Comparison of ENCODE assay signal across 27 mouse cellular contexts in genomic region chr5:75824660-75825059, GRCm38 (mm10).
DNase-seq lines count a peak whose midpoint lies in the region; ATAC-seq and TF ChIP-seq lines count a peak whose summit lies in the region.
"Had no signal": no experiment of that assay in that cellular context is flagged by ENCODE, and none has a peak within 500 bp of the region (broad histone marks: within the 10 kb centered on the region; RNA-seq: fewer than 3 reads in every experiment).

No protein-coding gene starts in this region.

- no peak for ATAC-seq in heart, embryonic 12.5 days (ENCODE audit: insufficient number of reproducible peaks, low FRiP score)
- no peak for ATAC-seq in heart, embryonic 13.5 days (ENCODE audit: extremely low read depth, insufficient number of reproducible peaks, low FRiP score, low TSS enrichment)
- ATAC-seq: CD4-positive, CD25-positive, alpha-beta regulatory T cell, adult 4 months; forebrain, embryonic 14.5 days; forebrain, embryonic 16.5 days had no signal

- no peaks in the 10 kb centered on the region for H3K9me3 ChIP-seq in heart, embryonic 12.5 days (replicated peaks)
- no peaks in the 10 kb centered on the region for H3K9me3 ChIP-seq in heart, embryonic 13.5 days
- no peaks in the 10 kb centered on the region for H3K9me3 ChIP-seq in MEL (replicated peaks; ENCODE audit: insufficient read depth, low read length)
- H3K9me3 ChIP-seq: embryonic facial prominence, embryonic 13.5 days; embryonic facial prominence, embryonic 15.5 days; forebrain, embryonic 10.5 days; forebrain, embryonic 12.5 days; G1E had no signal

- no peak overlapping the region for H3K9ac ChIP-seq in heart, embryonic 12.5 days
- H3K9ac ChIP-seq in heart, embryonic 13.5 days = no peak overlapping the region
- no peak overlapping the region for H3K9ac ChIP-seq in heart, adult 2 months (ENCODE audit: low read depth, low read length)
- H3K9ac ChIP-seq in MEL (ENCODE audit: control insufficient read depth, low read depth, low read length, poor library complexity, severe bottlenecking) = no peak overlapping the region; the same call in 1 of the 2 replicates
- H3K9ac ChIP-seq: embryonic facial prominence, embryonic 13.5 days; embryonic facial prominence, embryonic 15.5 days; forebrain, embryonic 12.5 days had no signal

- no peak overlapping the region for H3K4me3 ChIP-seq in heart, embryonic 12.5 days
- no peak overlapping the region for H3K4me3 ChIP-seq in heart, embryonic 13.5 days
- no peak overlapping the region for H3K4me3 ChIP-seq in heart, adult 2 months
- H3K4me3 ChIP-seq in MEL (ENCODE audit: control insufficient read depth in 1 of 2, insufficient read depth in 1 of 2, low read depth in 2 of 2, low read length in 2 of 2) = no peak overlapping the region
- H3K4me3 ChIP-seq: embryonic facial prominence, embryonic 13.5 days; embryonic facial prominence, embryonic 15.5 days; erythroblast, embryonic 14.5 days; forebrain, embryonic 10.5 days; forebrain, embryonic 12.5 days had no signal

- no peak overlapping the region for H3K27ac ChIP-seq in heart, embryonic 12.5 days (ENCODE audit: poor library complexity, severe bottlenecking)
- 0 out of 2 replicates have a peak overlapping the region, but pooled peaks have one; percentile 77 for H3K27ac ChIP-seq in heart, embryonic 13.5 days (replicated peaks)
- H3K27ac ChIP-seq in heart, adult 2 months = no peak overlapping the region
- peak overlapping the region; percentile 95 for H3K27ac ChIP-seq in MEL (ENCODE audit: control insufficient read depth, low read depth, low read length)
- H3K27ac ChIP-seq: embryonic facial prominence, embryonic 13.5 days; embryonic facial prominence, embryonic 15.5 days; forebrain, embryonic 10.5 days; forebrain, embryonic 12.5 days had no signal

- no peak for TF ChIP-seq POLR2A in heart, adult 2 months (IDR thresholded peaks at IDR 0.05; ENCODE audit: insufficient read depth, low read depth, low read length)
- TF ChIP-seq POLR2A in MEL (IDR thresholded peaks at IDR 0.05; ENCODE audit: control insufficient read depth in 1 of 2, insufficient read depth in 1 of 2, low read depth in 1 of 2, low read length in 2 of 2, poor library complexity in 1 of 2) = no peak

- H3K79me2 ChIP-seq in heart, adult 2 months (replicated peaks; ENCODE audit: control insufficient read depth, insufficient read depth, low read length) = no peaks in the 10 kb centered on the region
- no peaks in the 10 kb centered on the region for H3K79me2 ChIP-seq in MEL (ENCODE audit: control insufficient read depth, insufficient read depth, low read length, poor library complexity)

- H3K4me2 ChIP-seq in heart, embryonic 12.5 days = no peak overlapping the region
- H3K4me2 ChIP-seq in heart, embryonic 13.5 days = no peak overlapping the region
- H3K4me2 ChIP-seq: embryonic facial prominence, embryonic 13.5 days; embryonic facial prominence, embryonic 15.5 days; forebrain, embryonic 12.5 days had no signal

- WGBS in heart, embryonic 12.5 days = 76% methylated on average over 4 of the region's 4 CpGs
- 72% methylated on average over 4 of the region's 4 CpGs for WGBS in heart, embryonic 13.5 days
- 96% methylated on average over 4 of the region's 4 CpGs for WGBS in heart, adult 2 months

- no peak for TF ChIP-seq CTCF in heart, adult 2 months (IDR thresholded peaks at IDR 0.05)
- TF ChIP-seq CTCF in MEL (IDR thresholded peaks at IDR 0.05 in 2 of 3, conservative IDR thresholded peaks at IDR 0.05 in 1 of 3; ENCODE audit: control insufficient read depth in 1 of 3, insufficient read depth in 1 of 3, low read depth in 2 of 3, low read length in 3 of 3, poor library complexity in 1 of 3, severe bottlenecking in 1 of 3) = no peak

- no peak for TF ChIP-seq RAD21 in MEL (IDR thresholded peaks at IDR 0.05; ENCODE audit: low read depth, low read length)

- H3K36me3 ChIP-seq in heart, embryonic 12.5 days = no peaks in the 10 kb centered on the region
- H3K36me3 ChIP-seq in heart, embryonic 13.5 days = no peaks in the 10 kb centered on the region
- H3K36me3 ChIP-seq in heart, adult 2 months (ENCODE audit: control insufficient read depth, insufficient read depth, low read length) = no peaks in the 10 kb centered on the region; the same call in 1 of the 2 replicates
- H3K36me3 ChIP-seq in MEL (ENCODE audit: control insufficient read depth in 1 of 2, insufficient read depth in 2 of 2, low read length in 2 of 2) = peaks cover 0 to 46% of the 10 kb centered on the region in 2 experiments; a peak in 2 of 4 replicates
- H3K36me3 ChIP-seq: embryonic facial prominence, embryonic 13.5 days; embryonic facial prominence, embryonic 15.5 days; forebrain, embryonic 10.5 days; forebrain, embryonic 12.5 days; G1E had no signal

- DNase-seq in heart, adult 11 months = peak; percentile 62
- DNase-seq in heart, adult 2 months = no peak
- DNase-seq in MEL (ENCODE audit: low read depth, low spot score) = no peak
- no peak for DNase-seq in thymus, adult 18-20 months
- DNase-seq: adrenal gland, adult 2 months; adrenal gland, postnatal 10 days; adrenal gland, postnatal 25 days; B cell, adult 2 months; cerebellum, adult 11 months; cerebellum, adult 18-20 months; cerebellum, adult 8-10 months; cerebellum, adult 9-11 months; cerebellum, postnatal 14 days; cerebellum, postnatal 36 days; embryo, embryonic 11 days had no signal

- H3K4me1 ChIP-seq in heart, embryonic 12.5 days (replicated peaks) = peaks cover 15% of the 10 kb centered on the region
- peaks cover 16% of the 10 kb centered on the region for H3K4me1 ChIP-seq in heart, embryonic 13.5 days
- peaks cover 9% of the 10 kb centered on the region for H3K4me1 ChIP-seq in heart, adult 2 months (ENCODE audit: control insufficient read depth, insufficient read depth, low read length)
- peaks cover 32 to 34% of the 10 kb centered on the region in 2 experiments for H3K4me1 ChIP-seq in MEL (ENCODE audit: control insufficient read depth in 1 of 2, insufficient read depth in 2 of 2, low read length in 2 of 2)
- H3K4me1 ChIP-seq: embryonic facial prominence, embryonic 15.5 days; forebrain, embryonic 12.5 days had no signal

- intact Hi-C loops in heart, adult 2 months (cut with DNase I) = no loop called here

- TF ChIP-seq EP300 in heart, adult 2 months (IDR thresholded peaks at IDR 0.05; ENCODE audit: insufficient read depth, low read depth, low read length) = no peak
- TF ChIP-seq EP300 in MEL (IDR thresholded peaks at IDR 0.05; ENCODE audit: low read depth in 1 of 2, low read length in 2 of 2) = no peak

- H3K27me3 ChIP-seq in heart, embryonic 12.5 days (replicated peaks) = no peaks in the 10 kb centered on the region
- no peaks in the 10 kb centered on the region for H3K27me3 ChIP-seq in heart, embryonic 13.5 days (replicated peaks)
- H3K27me3 ChIP-seq in heart, adult 2 months (ENCODE audit: control insufficient read depth, insufficient read depth, low read length) = no peaks in the 10 kb centered on the region
- no peaks in the 10 kb centered on the region for H3K27me3 ChIP-seq in MEL (ENCODE audit: control insufficient read depth in 1 of 2, insufficient read depth in 2 of 2, low read length in 2 of 2)
- H3K27me3 ChIP-seq: CH12.LX; embryonic facial prominence, embryonic 15.5 days; forebrain, embryonic 12.5 days had no signal

TF ChIP-seq in MEL, 35 proteins besides CTCF, POLR2A, EP300 and RAD21:
- TF ChIP-seq MEF2A (IDR thresholded peaks at IDR 0.05; ENCODE audit: extremely low read depth, insufficient replicate concordance, low read depth, low read length, poor library complexity, severe bottlenecking) (no peak), UBTF (IDR thresholded peaks at IDR 0.05; ENCODE audit: borderline replicate concordance, insufficient read depth, low read depth, low read length) (no peak), GATA1 (IDR thresholded peaks at IDR 0.05; ENCODE audit: low read depth, low read length) (no peak), RCOR1 (IDR thresholded peaks at IDR 0.05; ENCODE audit: low read depth, low read length) (no peak), MXI1 (IDR thresholded peaks at IDR 0.05; ENCODE audit: low read depth, low read length) (no peak), BHLHE40 (IDR thresholded peaks at IDR 0.05; ENCODE audit: borderline replicate concordance, low read depth, low read length) (no peak), CHD1 (IDR thresholded peaks at IDR 0.05; ENCODE audit: low read depth, low read length) (no peak), MAFK (IDR thresholded peaks at IDR 0.05; ENCODE audit: borderline replicate concordance, low read depth, low read length) (no peak), SIN3A (IDR thresholded peaks at IDR 0.05; ENCODE audit: low read length) (no peak), ZNF384 (IDR thresholded peaks at IDR 0.05; ENCODE audit: low read depth, low read length) (no peak), USF1 (IDR thresholded peaks at IDR 0.05; ENCODE audit: low read depth, low read length) (no peak), USF2 (IDR thresholded peaks at IDR 0.05; ENCODE audit: borderline replicate concordance in 1 of 2, insufficient read depth in 1 of 2, low read depth in 1 of 2, low read length in 2 of 2) (no peak), ZMIZ1 (IDR thresholded peaks at IDR 0.05; ENCODE audit: low read depth, low read length) (no peak), MYC (IDR thresholded peaks at IDR 0.05; ENCODE audit: low read depth, low read length) (no peak), ZKSCAN1 (IDR thresholded peaks at IDR 0.05; ENCODE audit: low read depth, low read length) (no peak)

Comparison
In these comparisons a context has a peak if more than half of its experiments do, and no peak if none do; other contexts are left out.
1. H3K27ac ChIP-seq: peak in heart, embryonic 13.5 days (single experiment) and MEL (single experiment); none in heart, embryonic 12.5 days (single experiment) and heart, adult 2 months (single experiment).